Mouse (Mus musculus) liver, embryonic 16.5 days (tissue): ENCODE results near the gene Gpd2. TPM values are rescaled to one million over a fixed set of nuclear protein-coding genes. Genes with fewer than 3 reads are reported as not detected.

ENCODE experiments used
- ATAC-seq: fragments of 200-750 bp; cut with Nextera tagmentation; 2 replicates; pipeline ENCODE4 v1.8.0; 2017; ENCODE audit warnings: low read depth, mild to moderate bottlenecking, moderate number of reproducible peaks, moderate library complexity
- H3K27ac ChIP-seq: fragments of 300-500 bp; sonication (generic); 2 replicates; pipeline ENCODE4 v1.5.1; 2014; ENCODE audit warnings: mild to moderate bottlenecking, low read length
- H3K27me3 ChIP-seq: fragments of 300-500 bp; sonication (generic); 2 replicates; pipeline ENCODE4 v1.6.1; 2014; ENCODE audit warnings: low read depth, low read length, mixed read lengths; ENCODE audit not compliant: control insufficient read depth, insufficient read depth
- H3K36me3 ChIP-seq: fragments of 300-500 bp; sonication (generic); 2 replicates; pipeline ENCODE4 v1.6.1; 2014; ENCODE audit warnings: mild to moderate bottlenecking; ENCODE audit not compliant: control insufficient read depth, insufficient read depth
- H3K4me1 ChIP-seq: fragments of 300-500 bp; sonication (generic); 2 replicates; pipeline ENCODE4 v1.6.1; 2014; ENCODE audit warnings: low read depth, low read length, mixed read lengths; ENCODE audit not compliant: control insufficient read depth
- H3K4me2 ChIP-seq: fragments of 300-500 bp; sonication (generic); 2 replicates; pipeline ENCODE4 v1.6.1; 2014; ENCODE audit warnings: low read depth, low read length, mixed read lengths
- H3K4me3 ChIP-seq: fragments of 300-500 bp; sonication (generic); 2 replicates; pipeline ENCODE4 v1.5.1; 2014; ENCODE audit warnings: low read depth, mild to moderate bottlenecking, low read length
- H3K9ac ChIP-seq: fragments of 300-500 bp; sonication (generic); 2 replicates; pipeline ENCODE4 v1.6.1; 2014; ENCODE audit warnings: low read depth, low read length
- H3K9me3 ChIP-seq: fragments of 300-500 bp; sonication (generic); replicated peaks from 2 replicates; pipeline ENCODE4 v1.6.1; 2016; ENCODE audit warnings: low read length; ENCODE audit not compliant: control insufficient read depth
- WGBS: fragments of 180-500 bp; shearing (Covaris S2); extraction: QIAGEN DNeasy Blood & Tissue Kit; methylation state at CpG from one replicate; pipeline ENCODE4 v1.1.7; 2014; ENCODE audit not compliant: insufficient replicate concordance; 5-methylcytosine and 5-hydroxymethylcytosine counted together
- polyA plus RNA-seq: library from polyadenylated mRNA; unstranded; fragments of >200 nt; fragmentation: Nextera tagmentation; extraction: Ambion mirVana; gene quantifications from 2 replicates; pipeline ENCODE4 v1.2.1, GENCODE M21; 2015

Gpd2 gene
- polyA plus RNA-seq, 1 experiment from 2014 or later: 5.9 TPM

- Histone ChIP-seq H3K27ac (no peak overlapping the region), H3K36me3 (no peaks in the 10 kb centered on the region), H3K4me1 (no peaks in the 10 kb centered on the region), H3K27me3 (no peaks in the 10 kb centered on the region), H3K4me3 (no peak overlapping the region), H3K9me3 (no peaks in the 10 kb centered on the region), H3K4me2 (no peak overlapping the region), H3K9ac (no peak overlapping the region)
- ATAC-seq: no peak
- 65% methylated on average over 9 of the region's 9 CpGs for WGBS
Measured at GRCm38 (mm10) chr2:57414550-57415160, 177.2 kb downstream of the Gpd2 start.

GRCm38 (mm10) chr2:57416711-57417110 lies 179.3 kb downstream of the Gpd2 start:
- Histone ChIP-seq H3K27me3 (no peaks in the 10 kb centered on the region), H3K4me2 (no peak overlapping the region), H3K36me3 (no peaks in the 10 kb centered on the region), H3K4me1 (no peaks in the 10 kb centered on the region), H3K27ac (no peak overlapping the region), H3K9ac (no peak overlapping the region), H3K4me3 (no peak overlapping the region), H3K9me3 (no peaks in the 10 kb centered on the region)
- WGBS: 61% methylated on average over 1 of the region's 1 CpGs
- no peak for ATAC-seq

Other genes with a start within 250 kb of the Gpd2 start
- 0.25 and 0.31 TPM in 2 replicates for gene Nr4a2, start 113.6 kb upstream of the Gpd2 start, polyA plus RNA-seq